In genomic region chr17:25818851-25819780, GRCm38 (mm10) we compare ENCODE assay signal across 8 mouse cellular contexts. TPM values are rescaled to one million over a fixed set of nuclear protein-coding genes. Genes with fewer than 3 reads are reported as not detected.
DNase-seq lines count a peak whose midpoint lies in the region; ATAC-seq and TF ChIP-seq lines count a peak whose summit lies in the region.

No protein-coding gene starts in this region.

- peak; percentile 46 for DNase-seq in embryo, embryonic 11 days
- no peak for DNase-seq in embryo, embryonic 9.5 days (ENCODE audit: extremely low spot score)
- DNase-seq in midbrain, embryonic 10.5 days (ENCODE audit: low spot score), result no peak
- DNase-seq in midbrain, postnatal 0 days (ENCODE audit: low spot score), result no peak
- DNase-seq in limb, embryonic 11.5 days (ENCODE audit: low spot score), result no peak
- DNase-seq in thymus, adult 18-20 months, result no peak
- DNase-seq in left cerebral cortex, postnatal 36 days (ENCODE audit: low spot score in 2 of 2), result no peak

- H3K36me3 ChIP-seq in midbrain, embryonic 10.5 days, result peaks cover 33% of the 10 kb centered on the region
- peaks cover 37% of the 10 kb centered on the region for H3K36me3 ChIP-seq in midbrain, postnatal 0 days (ENCODE audit: insufficient read depth, low read length)
- H3K36me3 ChIP-seq in limb, embryonic 11.5 days (ENCODE audit: control insufficient read depth, insufficient read depth, low read length), result no peaks in the 10 kb centered on the region
- H3K36me3 ChIP-seq in stomach, embryonic 15.5 days, result no peaks in the 10 kb centered on the region

- peaks cover 26% of the 10 kb centered on the region for H3K4me1 ChIP-seq in midbrain, embryonic 10.5 days
- peaks cover 2% of the 10 kb centered on the region for H3K4me1 ChIP-seq in midbrain, postnatal 0 days (ENCODE audit: insufficient read depth, low read length)
- peaks cover 3% of the 10 kb centered on the region; the same call in 1 of the 2 replicates for H3K4me1 ChIP-seq in limb, embryonic 11.5 days (ENCODE audit: control insufficient read depth, insufficient read depth, low read length)
- peaks cover 8% of the 10 kb centered on the region for H3K4me1 ChIP-seq in stomach, embryonic 15.5 days

- peak overlapping the region; percentile 68 for H3K27ac ChIP-seq in midbrain, embryonic 10.5 days (replicated peaks)
- no peak overlapping the region for H3K27ac ChIP-seq in midbrain, postnatal 0 days (ENCODE audit: low read depth, low read length)
- H3K27ac ChIP-seq in limb, embryonic 11.5 days (replicated peaks; ENCODE audit: low read depth, low read length), result no peak overlapping the region
- no peak overlapping the region for H3K27ac ChIP-seq in stomach, embryonic 15.5 days

- intact Hi-C loops in left cerebral cortex, postnatal 36 days (cut with DNase I), result no loop called here

- TF ChIP-seq CTCF in midbrain, postnatal 0 days (IDR thresholded peaks at IDR 0.05), result no peak

- no peak for ATAC-seq in midbrain, postnatal 0 days (ENCODE audit: low FRiP score)
- no peak for ATAC-seq in limb, embryonic 11.5 days (ENCODE audit: insufficient number of reproducible peaks, low FRiP score, low TSS enrichment, low read depth)
- ATAC-seq in stomach, embryonic 15.5 days (ENCODE audit: insufficient read depth, low FRiP score, low read depth), result peak; percentile 24; the same call in 1 of the 2 replicates

- H3K27me3 ChIP-seq in midbrain, embryonic 10.5 days (ENCODE audit: low read depth, poor library complexity, severe bottlenecking), result peaks cover 58% of the 10 kb centered on the region
- no peaks in the 10 kb centered on the region for H3K27me3 ChIP-seq in midbrain, postnatal 0 days (ENCODE audit: insufficient read depth, low read length)
- H3K27me3 ChIP-seq in limb, embryonic 11.5 days (ENCODE audit: control insufficient read depth, insufficient read depth, low read length), result peaks cover 40% of the 10 kb centered on the region
- H3K27me3 ChIP-seq in stomach, embryonic 15.5 days (replicated peaks), result peaks cover 37% of the 10 kb centered on the region

- 6% methylated on average over 46 of the region's 46 CpGs for WGBS in midbrain, embryonic 10.5 days
- 12% methylated on average over 46 of the region's 46 CpGs for WGBS in midbrain, postnatal 0 days
- 5% methylated on average over 46 of the region's 46 CpGs for WGBS in limb, embryonic 11.5 days
- WGBS in stomach, embryonic 15.5 days, result 7% methylated on average over 46 of the region's 46 CpGs

- H3K9ac ChIP-seq in midbrain, postnatal 0 days (replicated peaks; ENCODE audit: low read length, poor library complexity, severe bottlenecking), result no peak overlapping the region
- no peak overlapping the region for H3K9ac ChIP-seq in limb, embryonic 11.5 days (ENCODE audit: low read length)
- H3K9ac ChIP-seq in stomach, embryonic 15.5 days, result no peak overlapping the region

- H3K4me3 ChIP-seq in midbrain, embryonic 10.5 days, result peak overlapping the region; percentile 45
- no peak overlapping the region for H3K4me3 ChIP-seq in midbrain, postnatal 0 days (ENCODE audit: low read depth, low read length)
- 0 out of 2 replicates have a peak overlapping the region, but pooled peaks have one; percentile 6 for H3K4me3 ChIP-seq in limb, embryonic 11.5 days (ENCODE audit: low read depth, low read length)
- H3K4me3 ChIP-seq in stomach, embryonic 15.5 days (replicated peaks), result peak overlapping the region; percentile 17; the same call in 1 of the 2 replicates

- H3K4me2 ChIP-seq in midbrain, postnatal 0 days (ENCODE audit: low read depth, low read length, poor library complexity, severe bottlenecking), result no peak overlapping the region
- peak overlapping the region; percentile 20 for H3K4me2 ChIP-seq in limb, embryonic 11.5 days (ENCODE audit: low read depth, severe bottlenecking)
- H3K4me2 ChIP-seq in stomach, embryonic 15.5 days, result peak overlapping the region; percentile 46

- H3K9me3 ChIP-seq in midbrain, embryonic 10.5 days (replicated peaks), result no peaks in the 10 kb centered on the region
- H3K9me3 ChIP-seq in midbrain, postnatal 0 days (ENCODE audit: low read length), result no peaks in the 10 kb centered on the region
- no peaks in the 10 kb centered on the region for H3K9me3 ChIP-seq in limb, embryonic 11.5 days (ENCODE audit: control insufficient read depth, low read length)
- H3K9me3 ChIP-seq in stomach, embryonic 15.5 days, result no peaks in the 10 kb centered on the region

RNA-seq across cellular contexts. Expression of gene Wdr24, which starts 4.3 kb away (rescaled TPM):
- 31.7 and 32.2 TPM in 2 replicates for polyA plus RNA-seq in midbrain, embryonic 10.5 days (2016; fragmentation: Nextera tagmentation; extraction: Ambion mirVana)
- 33.4 and 37.6 TPM in 2 replicates for total RNA-seq in midbrain, postnatal 0 days (2014; rRNA removed)
- 24.7 and 27.3 TPM in 2 replicates for polyA plus RNA-seq in midbrain, postnatal 0 days (2015; fragmentation: Nextera tagmentation; extraction: Ambion mirVana)
- 27.7 and 27.9 TPM in 2 replicates for polyA plus RNA-seq in limb, embryonic 11.5 days (2014; fragmentation: Nextera tagmentation; extraction: Ambion mirVana)
- 24.3 and 25.5 TPM in 2 replicates for polyA plus RNA-seq in stomach, embryonic 15.5 days (2015; fragmentation: Nextera tagmentation; extraction: Ambion mirVana)
- total RNA-seq in left cerebral cortex, postnatal 36 days (2021), result 10 to 100 TPM; 23.9 to 26.5 TPM

RNA-seq across cellular contexts. Expression of gene Jmjd8, which starts 9.6 kb away (rescaled TPM):
- polyA plus RNA-seq in midbrain, embryonic 10.5 days (2016; fragmentation: Nextera tagmentation; extraction: Ambion mirVana), result 58.7 and 68.4 TPM in 2 replicates
- total RNA-seq in midbrain, postnatal 0 days (2014; rRNA removed), result 39.1 and 46.2 TPM in 2 replicates
- 43.8 and 45.9 TPM in 2 replicates for polyA plus RNA-seq in midbrain, postnatal 0 days (2015; fragmentation: Nextera tagmentation; extraction: Ambion mirVana)
- 45.5 and 55.0 TPM in 2 replicates for polyA plus RNA-seq in limb, embryonic 11.5 days (2014; fragmentation: Nextera tagmentation; extraction: Ambion mirVana)
- polyA plus RNA-seq in stomach, embryonic 15.5 days (2015; fragmentation: Nextera tagmentation; extraction: Ambion mirVana), result 50.5 and 54.6 TPM in 2 replicates
- total RNA-seq in left cerebral cortex, postnatal 36 days (2021), result 10 to 100 TPM; 54.1 to 58.7 TPM

RNA-seq across cellular contexts. Expression of gene Fbxl16, which starts 10.2 kb away (rescaled TPM):
- polyA plus RNA-seq in midbrain, embryonic 10.5 days (2016; fragmentation: Nextera tagmentation; extraction: Ambion mirVana), result 9.3 and 12.4 TPM in 2 replicates
- 140 and 154 TPM in 2 replicates for total RNA-seq in midbrain, postnatal 0 days (2014; rRNA removed)
- 43.1 and 51.7 TPM in 2 replicates for polyA plus RNA-seq in midbrain, postnatal 0 days (2015; fragmentation: Nextera tagmentation; extraction: Ambion mirVana)
- polyA plus RNA-seq in limb, embryonic 11.5 days (2014; fragmentation: Nextera tagmentation; extraction: Ambion mirVana), result 1.4 and 1.5 TPM in 2 replicates
- polyA plus RNA-seq in stomach, embryonic 15.5 days (2015; fragmentation: Nextera tagmentation; extraction: Ambion mirVana), result 4.1 and 4.6 TPM in 2 replicates
- 100 to 1,000 TPM; 668 to 710 TPM for total RNA-seq in left cerebral cortex, postnatal 36 days (2021)

RNA-seq across cellular contexts. Expression of gene Stub1, which starts 14.1 kb away (rescaled TPM):
- 381 and 403 TPM in 2 replicates for polyA plus RNA-seq in midbrain, embryonic 10.5 days (2016; fragmentation: Nextera tagmentation; extraction: Ambion mirVana)
- total RNA-seq in midbrain, postnatal 0 days (2014; rRNA removed), result 237 and 248 TPM in 2 replicates
- polyA plus RNA-seq in midbrain, postnatal 0 days (2015; fragmentation: Nextera tagmentation; extraction: Ambion mirVana), result 374 and 397 TPM in 2 replicates
- polyA plus RNA-seq in limb, embryonic 11.5 days (2014; fragmentation: Nextera tagmentation; extraction: Ambion mirVana), result 341 and 353 TPM in 2 replicates
- 312 and 319 TPM in 2 replicates for polyA plus RNA-seq in stomach, embryonic 15.5 days (2015; fragmentation: Nextera tagmentation; extraction: Ambion mirVana)
- 100 to 1,000 TPM; 171 to 188 TPM for total RNA-seq in left cerebral cortex, postnatal 36 days (2021)

RNA-seq across cellular contexts. Expression of gene Rhbdl1, which starts 18.0 kb away (rescaled TPM):
- polyA plus RNA-seq in midbrain, embryonic 10.5 days (2016; fragmentation: Nextera tagmentation; extraction: Ambion mirVana), result 1.7 and 2.7 TPM in 2 replicates
- 95.2 and 168 TPM in 2 replicates for total RNA-seq in midbrain, postnatal 0 days (2014; rRNA removed)
- 97.0 and 110 TPM in 2 replicates for polyA plus RNA-seq in midbrain, postnatal 0 days (2015; fragmentation: Nextera tagmentation; extraction: Ambion mirVana)
- polyA plus RNA-seq in limb, embryonic 11.5 days (2014; fragmentation: Nextera tagmentation; extraction: Ambion mirVana), result 1.2 TPM in 2 replicates
- 1.6 and 2.4 TPM in 2 replicates for polyA plus RNA-seq in stomach, embryonic 15.5 days (2015; fragmentation: Nextera tagmentation; extraction: Ambion mirVana)
- total RNA-seq in left cerebral cortex, postnatal 36 days (2021), result 10 to 100 TPM; 47.5 to 54.0 TPM
